Mouse (Mus musculus) Patski (cell line): ENCODE data around the gene Fam135a. TPM values are rescaled to one million over a fixed set of nuclear protein-coding genes. Genes with fewer than 3 reads are reported as not detected.

Source experiments
- ATAC-seq: fragments of 100-300 bp; one replicate; pipeline ENCODE4 v1.8.0; 2021
- CTCF ChIA-PET: fragments of 350-600 bp; sonication (Branson Sonifier 250); formaldehyde crosslinking; loops from one replicate; lab custom pipeline; 2022; ENCODE audit warnings: inconsistent platforms; lab: Charles Lee
- POLR2A ChIA-PET: fragments of 350-600 bp; sonication (Branson Sonifier 250); formaldehyde crosslinking; loops from one replicate; lab custom pipeline; 2022; ENCODE audit warnings: antibody characterized with exemption, inconsistent platforms; lab: Charles Lee
- DNase-seq: peaks from one replicate; pipeline ENCODE4 v3.0.0-alpha.2; 2011; ENCODE audit warnings: low read depth, low spot score
- H3K27me3 ChIP-seq: fragments of 371-371 bp; one replicate; pipeline ENCODE4 v1.5.1; 2021
- CTCF ChIP-seq: fragments of 100-300 bp; IDR thresholded peaks from one replicate; pipeline ENCODE4 v1.5.1; 2021
- in situ Hi-C: fragments of 300-500 bp; cut with MboI; formaldehyde crosslinking; loops from 3 replicates; pipeline ENCODE4 v1.11.1; 2018; ENCODE audit warnings: low pct_unique_long_range_greater_than_20kb, mixed read lengths
- polyA plus RNA-seq: library from polyadenylated mRNA; unstranded; gene quantifications from one replicate; pipeline ENCODE4 v1.2.3, GENCODE M21; 2021

The Fam135a gene
- polyA plus RNA-seq, 1 experiment from 2014 or later: 55.5 TPM

DNA sequence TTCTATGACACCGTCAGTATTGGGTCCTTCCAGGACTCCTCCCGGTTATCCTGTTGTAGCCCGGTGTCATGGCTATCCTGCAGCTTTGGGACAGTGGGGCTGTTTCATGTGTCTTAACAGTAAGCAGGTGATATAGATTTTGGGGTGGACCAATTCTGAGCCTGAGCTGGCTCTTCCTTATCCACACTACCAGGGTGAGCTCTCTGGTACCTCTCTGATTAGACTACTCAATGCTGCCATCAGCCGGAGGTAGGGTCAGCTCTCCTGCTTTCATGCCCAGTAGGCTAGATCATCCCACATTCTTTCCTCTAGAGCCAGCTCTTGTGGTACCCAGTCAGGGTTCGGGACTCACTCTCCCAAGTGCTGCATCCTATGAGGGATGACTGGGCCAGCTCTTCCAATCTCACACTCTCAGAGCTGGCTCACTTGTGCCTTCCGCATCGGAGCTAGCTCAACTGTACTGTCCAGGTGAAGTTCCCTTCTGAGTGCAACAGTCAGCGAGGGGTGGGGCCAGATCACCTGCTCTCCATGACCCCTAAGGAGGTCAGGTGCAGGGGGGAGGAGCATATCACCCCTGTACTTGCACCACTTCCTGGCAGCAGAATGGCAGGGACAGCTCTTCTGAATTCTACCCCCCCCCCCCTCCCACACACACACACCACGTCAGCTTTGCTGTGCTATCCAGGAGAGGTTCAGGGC lies 132.0 kb downstream of the Fam135a start:
- H3K27me3 ChIP-seq: peaks cover 6% of the 10 kb centered on the region
- ChIA-PET CTCF (interaction anchor here (1.5 kb wide), 1 partner anchor 32 kb away, joined by 3 read pairs; no protein-coding TSS in a partner anchor), POLR2A (interaction anchor here (0.5 kb wide), 1 partner anchor 9 kb away, joined by 3 read pairs; no protein-coding TSS in a partner anchor)
- ATAC-seq: no peak
- no peak for TF ChIP-seq CTCF
- in situ Hi-C loops: no loop called here
- DNase-seq: no peak

DNA sequence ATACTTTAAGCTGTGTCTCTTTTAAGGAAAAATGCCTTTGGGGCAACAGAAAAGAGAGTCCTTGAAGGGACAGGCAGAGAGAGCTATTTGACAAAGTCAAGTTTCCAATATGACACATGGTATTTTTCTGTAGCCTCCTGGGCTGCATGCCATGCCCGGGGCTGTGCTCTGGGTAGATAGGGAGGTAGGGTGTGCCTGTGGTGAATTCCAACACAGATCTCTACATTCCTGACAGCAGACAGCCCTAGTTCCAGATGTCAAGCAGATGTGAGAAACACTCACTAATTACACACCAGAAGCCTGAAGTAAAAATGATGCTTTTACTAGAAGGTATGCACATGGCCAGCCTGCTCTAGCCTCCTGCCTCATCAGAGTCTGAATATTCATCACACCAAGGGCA lies 133.9 kb downstream of the Fam135a start:
- ATAC-seq (no peak), DNase-seq (no peak)
- no peak for TF ChIP-seq CTCF
- peaks cover 6% of the 10 kb centered on the region for H3K27me3 ChIP-seq
- ChIA-PET POLR2A (no interaction called here), CTCF (interaction anchor here (1.1 kb wide), 1 partner anchor 15 kb away, joined by 3 read pairs; no protein-coding TSS in a partner anchor)
- in situ Hi-C loops: no loop called here

Other genes with a start within 250 kb of the Fam135a start
- gene Smap1, start 178.0 kb downstream of the Fam135a start, polyA plus RNA-seq: 70.6 TPM
- 58.8 TPM for gene Sdhaf4, start 94.7 kb downstream of the Fam135a start, polyA plus RNA-seq
- gene Col9a1, start 77.3 kb upstream of the Fam135a start, polyA plus RNA-seq: not detected